Mouse (Mus musculus) frontal cortex, postnatal 10 days (tissue): ENCODE results near the gene Rps6ka5.

Experiments used
- DNase-seq, 2 experiments: peaks; one replicate each; pipeline ENCODE4 v3.0.0; 2022; ENCODE audit warnings: low spot score in 2 of 2, mixed read lengths in 1 of 2

Rps6ka5 gene

GRCm38 (mm10) chr12:100724606-100725457 lies 2.0 kb downstream of the Rps6ka5 start:
- DNase-seq = peak; percentile 99

- DNase-seq = peak in 1 of 2 experiments; percentile 6
These were observed 2.6 kb downstream of the Rps6ka5 start for GRCm38 (mm10) chr12:100724182-100724581.

- no peak for DNase-seq
These were observed 6.0 kb downstream of the Rps6ka5 start for GRCm38 (mm10) chr12:100720801-100721200.

GRCm38 (mm10) chr12:100717446-100717845 lies 9.3 kb downstream of the Rps6ka5 start:
- no peak for DNase-seq

GRCm38 (mm10) chr12:100716969-100717368 lies 9.8 kb downstream of the Rps6ka5 start:
- no peak for DNase-seq

- DNase-seq = no peak
These were observed 15.0 kb downstream of the Rps6ka5 start for GRCm38 (mm10) chr12:100711819-100712218.

GRCm38 (mm10) chr12:100711116-100711691 lies 15.6 kb downstream of the Rps6ka5 start:
- DNase-seq = no peak

GRCm38 (mm10) chr12:100710432-100710831 lies 16.4 kb downstream of the Rps6ka5 start:
- DNase-seq = no peak

- no peak for DNase-seq
These were observed 19.5 kb downstream of the Rps6ka5 start for GRCm38 (mm10) chr12:100707312-100707711.

- no peak for DNase-seq
These were observed 21.6 kb downstream of the Rps6ka5 start for GRCm38 (mm10) chr12:100705057-100705722.

- DNase-seq = no peak
These were observed 28.8 kb downstream of the Rps6ka5 start for GRCm38 (mm10) chr12:100698019-100698418.

- no peak for DNase-seq
These were observed 30.2 kb downstream of the Rps6ka5 start for GRCm38 (mm10) chr12:100696621-100697020.

GRCm38 (mm10) chr12:100695252-100695651 lies 31.5 kb downstream of the Rps6ka5 start:
- no peak for DNase-seq

GRCm38 (mm10) chr12:100692208-100692607 lies 34.6 kb downstream of the Rps6ka5 start:
- DNase-seq = no peak

GRCm38 (mm10) chr12:100690444-100690843 lies 36.3 kb downstream of the Rps6ka5 start:
- DNase-seq = no peak

- no peak for DNase-seq
These were observed 38.6 kb downstream of the Rps6ka5 start for GRCm38 (mm10) chr12:100688177-100688576.

GRCm38 (mm10) chr12:100687001-100687400 lies 39.8 kb downstream of the Rps6ka5 start:
- no peak for DNase-seq

GRCm38 (mm10) chr12:100681752-100682151 lies 45.0 kb downstream of the Rps6ka5 start:
- DNase-seq = no peak

GRCm38 (mm10) chr12:100681241-100681640 lies 45.5 kb downstream of the Rps6ka5 start:
- DNase-seq = no peak

- DNase-seq = no peak
These were observed 46.1 kb downstream of the Rps6ka5 start for GRCm38 (mm10) chr12:100680676-100681075.

- no peak for DNase-seq
These were observed 56.1 kb downstream of the Rps6ka5 start for GRCm38 (mm10) chr12:100670647-100671199.

- DNase-seq = no peak
These were observed 61.5 kb downstream of the Rps6ka5 start for GRCm38 (mm10) chr12:100665294-100665693.
